Mouse (Mus musculus) neural tube, embryonic 11.5 days (tissue): ENCODE results near the gene Lax1. TPM values are rescaled to one million over a fixed set of nuclear protein-coding genes. Genes with fewer than 3 reads are reported as not detected.
"Not testable (repeated sequence)": the region's sequence is repeated elsewhere in the genome, so short reads cannot be mapped to it uniquely, and the experiment has no call there.

Experiments used
- ATAC-seq: fragments of 200-750 bp; cut with Nextera tagmentation; 2 replicates; pipeline ENCODE4 v1.8.0; 2017; ENCODE audit warnings: moderate number of reproducible peaks, mild to moderate bottlenecking, moderate TSS enrichment, moderate library complexity; ENCODE audit not compliant: insufficient read depth, low FRiP score, low TSS enrichment
- DNase-seq: peaks from one replicate; pipeline ENCODE4 v3.0.0-alpha.2; 2015; ENCODE audit warnings: low spot score
- H3K27ac ChIP-seq: fragments of 300-500 bp; sonication (generic); 2 replicates; pipeline ENCODE4 v1.5.1; 2014; ENCODE audit warnings: low read depth, mild to moderate bottlenecking, low read length
- H3K27me3 ChIP-seq: fragments of 300-500 bp; sonication (generic); 2 replicates; pipeline ENCODE4 v1.6.1; 2014; ENCODE audit warnings: mild to moderate bottlenecking, low read length, mixed read lengths; ENCODE audit not compliant: control insufficient read depth, insufficient read depth
- H3K36me3 ChIP-seq: fragments of 300-500 bp; sonication (generic); 2 replicates; pipeline ENCODE4 v1.6.1; 2014; ENCODE audit warnings: mild to moderate bottlenecking, low read length, moderate library complexity, mixed read lengths; ENCODE audit not compliant: control insufficient read depth, insufficient read depth
- H3K4me1 ChIP-seq: fragments of 300-500 bp; sonication (generic); 2 replicates; pipeline ENCODE4 v1.6.1; 2014; ENCODE audit warnings: low read length, mixed read lengths; ENCODE audit not compliant: control insufficient read depth, insufficient read depth
- H3K4me2 ChIP-seq: fragments of 300-500 bp; sonication (generic); 2 replicates; pipeline ENCODE4 v1.6.1; 2014; ENCODE audit warnings: low read depth, mild to moderate bottlenecking, moderate library complexity
- H3K4me3 ChIP-seq: fragments of 300-500 bp; sonication (generic); 2 replicates; pipeline ENCODE4 v1.5.1; 2014; ENCODE audit warnings: low read depth, low read length
- H3K9ac ChIP-seq: fragments of 300-500 bp; sonication (generic); 2 replicates; pipeline ENCODE4 v1.6.1; 2014; ENCODE audit warnings: mild to moderate bottlenecking, low read length
- H3K9me3 ChIP-seq: fragments of 300-500 bp; sonication (generic); 2 replicates; pipeline ENCODE4 v1.6.1; 2016; ENCODE audit warnings: low read length; ENCODE audit not compliant: control insufficient read depth
- WGBS: fragments of 180-500 bp; shearing (Covaris S2); extraction: QIAGEN DNeasy Blood & Tissue Kit; methylation state at CpG from one replicate; pipeline ENCODE4 v1.1.7; 2014; 5-methylcytosine and 5-hydroxymethylcytosine counted together
- polyA plus RNA-seq: library from polyadenylated mRNA; unstranded; fragments of >200 nt; fragmentation: Nextera tagmentation; extraction: Ambion mirVana; gene quantifications from 2 replicates; pipeline ENCODE4 v1.2.1, GENCODE M21; 2014

Lax1 gene
- polyA plus RNA-seq, 1 experiment from 2014 or later: 0.29 TPM

- WGBS: 77% methylated on average over 1 of the region's 1 CpGs
- no peak for ATAC-seq
Observed at GRCm38 (mm10) chr1:133715191-133715590, 25.3 kb upstream of the Lax1 start.

GRCm38 (mm10) chr1:133713009-133713370 lies 23.1 kb upstream of the Lax1 start:
- no peak overlapping the region for H3K27ac ChIP-seq
- ATAC-seq (no peak), DNase-seq (no peak)
- H3K4me1 ChIP-seq: no peaks in the 10 kb centered on the region
- H3K9ac ChIP-seq: no peak overlapping the region
- H3K36me3 ChIP-seq: no peaks in the 10 kb centered on the region
- H3K4me2 ChIP-seq: no peak overlapping the region
- no peaks in the 10 kb centered on the region for H3K27me3 ChIP-seq
- H3K4me3 ChIP-seq: no peak overlapping the region
- H3K9me3 ChIP-seq: no peaks in the 10 kb centered on the region
- whole genome bisulfite sequencing: 45% methylated on average over 2 of the region's 2 CpGs

More at GRCm38 (mm10) chr1:133715191-133715590, 25.3 kb upstream of the Lax1 start:
- H3K9me3 ChIP-seq: no peaks in the 10 kb centered on the region
- H3K36me3 ChIP-seq: no peaks in the 10 kb centered on the region
- DNase-seq: no peak
- H3K9ac ChIP-seq: no peak overlapping the region
- no peaks in the 10 kb centered on the region for H3K4me1 ChIP-seq
- H3K4me3 ChIP-seq: no peak overlapping the region
- H3K4me2 ChIP-seq: no peak overlapping the region
- H3K27me3 ChIP-seq: no peaks in the 10 kb centered on the region
- no peak overlapping the region for H3K27ac ChIP-seq

- ATAC-seq (no peak), DNase-seq (no peak)
- no peak overlapping the region for H3K9ac ChIP-seq
- 59% methylated on average over 12 of the region's 12 CpGs for WGBS
- no peak overlapping the region for H3K4me3 ChIP-seq
- no peaks in the 10 kb centered on the region for H3K4me1 ChIP-seq
- H3K36me3 ChIP-seq: no peaks in the 10 kb centered on the region
- H3K9me3 ChIP-seq: no peaks in the 10 kb centered on the region
- H3K4me2 ChIP-seq: no peak overlapping the region
- H3K27ac ChIP-seq: no peak overlapping the region
- H3K27me3 ChIP-seq: no peaks in the 10 kb centered on the region
Observed at GRCm38 (mm10) chr1:133712288-133713008, 22.5 kb upstream of the Lax1 start.

GRCm38 (mm10) chr1:133711376-133711775 lies 21.5 kb upstream of the Lax1 start:
- Histone ChIP-seq H3K4me1 (no peaks in the 10 kb centered on the region), H3K4me2 (no peak overlapping the region), H3K27ac (no peak overlapping the region), H3K9me3 (no peaks in the 10 kb centered on the region), H3K9ac (no peak overlapping the region), H3K27me3 (no peaks in the 10 kb centered on the region), H3K36me3 (no peaks in the 10 kb centered on the region), H3K4me3 (no peak overlapping the region)
- WGBS: 49% methylated on average over 6 of the region's 6 CpGs
- DNase-seq: no peak
- ATAC-seq: no peak

- Histone ChIP-seq H3K4me2 (no peak overlapping the region), H3K4me1 (no peaks in the 10 kb centered on the region), H3K27me3 (no peaks in the 10 kb centered on the region), H3K36me3 (no peaks in the 10 kb centered on the region), H3K9ac (no peak overlapping the region), H3K9me3 (no peaks in the 10 kb centered on the region), H3K27ac (no peak overlapping the region), H3K4me3 (no peak overlapping the region)
- WGBS: 51% methylated on average over 6 of the region's 6 CpGs
- no peak for DNase-seq
- ATAC-seq: no peak
Observed at GRCm38 (mm10) chr1:133710895-133711294, 21.0 kb upstream of the Lax1 start.

- Histone ChIP-seq H3K27ac (no peak overlapping the region), H3K9ac (no peak overlapping the region), H3K4me3 (no peak overlapping the region), H3K4me1 (no peaks in the 10 kb centered on the region), H3K27me3 (no peaks in the 10 kb centered on the region), H3K9me3 (no peaks in the 10 kb centered on the region), H3K4me2 (no peak overlapping the region), H3K36me3 (no peaks in the 10 kb centered on the region)
- DNase-seq: no peak
- WGBS: 83% methylated on average over 3 of the region's 3 CpGs
- no peak for ATAC-seq
Observed at GRCm38 (mm10) chr1:133709292-133709691, 19.4 kb upstream of the Lax1 start.

GRCm38 (mm10) chr1:133701824-133702223 lies 11.9 kb upstream of the Lax1 start:
- H3K4me1 ChIP-seq, H3K4me3 ChIP-seq, H3K36me3 ChIP-seq, H3K9me3 ChIP-seq, DNase-seq, H3K4me2 ChIP-seq, H3K27me3 ChIP-seq, H3K27ac ChIP-seq, H3K9ac ChIP-seq, ATAC-seq: not testable (repeated sequence)
- 7% methylated on average over 1 of the region's 2 CpGs for WGBS

- H3K9ac ChIP-seq: no peak overlapping the region
- no peaks in the 10 kb centered on the region for H3K9me3 ChIP-seq
- WGBS: 93% methylated on average over 12 of the region's 12 CpGs
- no peaks in the 10 kb centered on the region for H3K36me3 ChIP-seq
- no peak overlapping the region for H3K27ac ChIP-seq
- DNase-seq: no peak
- no peak overlapping the region for H3K4me3 ChIP-seq
- no peak overlapping the region for H3K4me2 ChIP-seq
- no peaks in the 10 kb centered on the region for H3K27me3 ChIP-seq
- no peak for ATAC-seq
- H3K4me1 ChIP-seq: 0 out of 2 replicates have a peak, but pooled peaks cover 4% of the 10 kb centered on the region
Observed at GRCm38 (mm10) chr1:133697935-133698620, 8.2 kb upstream of the Lax1 start.

- no peaks in the 10 kb centered on the region for H3K27me3 ChIP-seq
- 50% methylated on average over 7 of the region's 7 CpGs for WGBS
- 0 out of 2 replicates have a peak, but pooled peaks cover 4% of the 10 kb centered on the region for H3K4me1 ChIP-seq
- no peak overlapping the region for H3K27ac ChIP-seq
- no peak for ATAC-seq
- no peak overlapping the region for H3K4me3 ChIP-seq
- no peak for DNase-seq
- H3K36me3 ChIP-seq: no peaks in the 10 kb centered on the region
- no peaks in the 10 kb centered on the region for H3K9me3 ChIP-seq
- no peak overlapping the region for H3K9ac ChIP-seq
- no peak overlapping the region for H3K4me2 ChIP-seq
Observed at GRCm38 (mm10) chr1:133695901-133696300, 6.0 kb upstream of the Lax1 start.
